ENCODE assay signal across 10 mouse cellular contexts in genomic region chr11:51638497-51638896, GRCm38 (mm10). TPM values are rescaled to one million over a fixed set of nuclear protein-coding genes. Genes with fewer than 3 reads are reported as not detected.
DNase-seq lines count a peak whose midpoint lies in the region; ATAC-seq and TF ChIP-seq lines count a peak whose summit lies in the region.
"Had no signal": no experiment of that assay in that cellular context is flagged by ENCODE, and none has a peak within 500 bp of the region (broad histone marks: within the 10 kb centered on the region; RNA-seq: fewer than 3 reads in every experiment).

No protein-coding gene starts in this region.

- DNase-seq in heart, adult 8-10 months (ENCODE audit: low spot score): no peak
- DNase-seq in lung, postnatal 0 days (ENCODE audit: low spot score): no peak
- DNase-seq in lung, adult 2 months: no peak
- peak; percentile 40 for DNase-seq in naive thymus-derived CD4-positive, alpha-beta T cell, adult 2 months (ENCODE audit: low read depth)
- DNase-seq in left cerebral cortex, postnatal 25 days (ENCODE audit: low spot score in 2 of 2): no peak
- no peak for DNase-seq in layer of hippocampus, postnatal 25 days (ENCODE audit: extremely low spot score in 1 of 2, low spot score in 1 of 2)
- DNase-seq: kidney, adult 18-20 months had no signal

- peaks cover 2% of the 10 kb centered on the region; the same call in 1 of the 2 replicates for H3K27me3 ChIP-seq in heart, embryonic 11.5 days (ENCODE audit: control insufficient read depth, insufficient read depth, low read length)
- no peaks in the 10 kb centered on the region for H3K27me3 ChIP-seq in lung, postnatal 0 days (replicated peaks; ENCODE audit: insufficient read depth, low read length)
- H3K27me3 ChIP-seq in embryonic facial prominence, embryonic 15.5 days: no peaks in the 10 kb centered on the region

- intact Hi-C loops in left cerebral cortex, postnatal 25 days (cut with DNase I): no loop called here

- peak overlapping the region; percentile 53; the same call in 1 of the 2 replicates for H3K4me2 ChIP-seq in heart, embryonic 11.5 days
- no peak overlapping the region; the same call in 1 of the 2 replicates for H3K4me2 ChIP-seq in lung, postnatal 0 days (replicated peaks; ENCODE audit: low read depth, low read length)
- peak overlapping the region; percentile 33; the same call in 1 of the 2 replicates for H3K4me2 ChIP-seq in embryonic facial prominence, embryonic 15.5 days (replicated peaks)

- H3K4me1 ChIP-seq in heart, embryonic 11.5 days (ENCODE audit: control insufficient read depth, insufficient read depth, low read length): peaks cover 12% of the 10 kb centered on the region; the same call in 1 of the 2 replicates
- peaks cover 6% of the 10 kb centered on the region for H3K4me1 ChIP-seq in lung, postnatal 0 days (ENCODE audit: insufficient read depth, low read depth, low read length)
- peaks cover 16% of the 10 kb centered on the region for H3K4me1 ChIP-seq in lung, adult 2 months (ENCODE audit: control insufficient read depth, insufficient read depth, low read length)
- H3K4me1 ChIP-seq in embryonic facial prominence, embryonic 15.5 days: peaks cover 41% of the 10 kb centered on the region

- no peak for TF ChIP-seq POLR2A in lung, adult 2 months (IDR thresholded peaks at IDR 0.05; ENCODE audit: borderline replicate concordance, extremely low read depth, low read depth, low read length)

- peak overlapping the region; percentile 37; the same call in 1 of the 2 replicates for H3K27ac ChIP-seq in heart, embryonic 11.5 days (ENCODE audit: low read depth, low read length)
- H3K27ac ChIP-seq in lung, postnatal 0 days (ENCODE audit: low read length): peak overlapping the region; percentile 51; the same call in 1 of the 2 replicates
- peak overlapping the region; percentile 70 for H3K27ac ChIP-seq in embryonic facial prominence, embryonic 15.5 days (replicated peaks)
- H3K27ac ChIP-seq: midbrain, embryonic 12.5 days had no signal

- no peak overlapping the region for H3K9ac ChIP-seq in heart, embryonic 11.5 days (ENCODE audit: low read depth, low read length)
- no peak overlapping the region for H3K9ac ChIP-seq in lung, postnatal 0 days (replicated peaks; ENCODE audit: low read depth)
- H3K9ac ChIP-seq in embryonic facial prominence, embryonic 15.5 days: no peak overlapping the region
- H3K9ac ChIP-seq: midbrain, embryonic 12.5 days had no signal

- H3K4me3 ChIP-seq in heart, embryonic 11.5 days (ENCODE audit: low read depth, low read length): no peak overlapping the region
- H3K4me3 ChIP-seq in lung, postnatal 0 days (ENCODE audit: low read depth, low read length): no peak overlapping the region
- H3K4me3 ChIP-seq in lung, adult 2 months (replicated peaks; ENCODE audit: extremely low read depth, low read depth, low read length): no peak overlapping the region
- H3K4me3 ChIP-seq in embryonic facial prominence, embryonic 15.5 days (replicated peaks): no peak overlapping the region
- H3K4me3 ChIP-seq: midbrain, embryonic 12.5 days had no signal

- 66% methylated on average over 5 of the region's 5 CpGs for WGBS in heart, embryonic 11.5 days (ENCODE audit: insufficient replicate concordance)
- 55% methylated on average over 5 of the region's 5 CpGs for WGBS in lung, postnatal 0 days
- 50% methylated on average over 5 of the region's 5 CpGs for WGBS in lung, adult 2 months
- WGBS in embryonic facial prominence, embryonic 15.5 days: 58% methylated on average over 5 of the region's 5 CpGs

- no peaks in the 10 kb centered on the region for H3K9me3 ChIP-seq in heart, embryonic 11.5 days (replicated peaks; ENCODE audit: control insufficient read depth, low read length)
- H3K9me3 ChIP-seq in lung, postnatal 0 days (ENCODE audit: low read length): no peaks in the 10 kb centered on the region
- H3K9me3 ChIP-seq in embryonic facial prominence, embryonic 15.5 days (replicated peaks): no peaks in the 10 kb centered on the region
- H3K9me3 ChIP-seq: midbrain, embryonic 12.5 days had no signal

- no peak for TF ChIP-seq CTCF in lung, postnatal 0 days (IDR thresholded peaks at IDR 0.05)
- no peak for TF ChIP-seq CTCF in lung, adult 2 months (IDR thresholded peaks at IDR 0.05; ENCODE audit: insufficient read depth, low read length)

- ATAC-seq in heart, embryonic 11.5 days (replicated peaks; ENCODE audit: insufficient number of reproducible peaks, low FRiP score, low TSS enrichment): no peak
- ATAC-seq in lung, postnatal 0 days: no peak
- no peak for ATAC-seq in embryonic facial prominence, embryonic 15.5 days (ENCODE audit: insufficient number of reproducible peaks, low FRiP score, low TSS enrichment, low read depth)

- H3K36me3 ChIP-seq in heart, embryonic 11.5 days (ENCODE audit: control insufficient read depth, insufficient read depth, low read length): no peaks in the 10 kb centered on the region; the same call in 1 of the 2 replicates
- no peaks in the 10 kb centered on the region for H3K36me3 ChIP-seq in lung, postnatal 0 days (ENCODE audit: insufficient read depth, low read length)
- H3K36me3 ChIP-seq in embryonic facial prominence, embryonic 15.5 days: peaks cover 7% of the 10 kb centered on the region; the same call in 1 of the 2 replicates
- H3K36me3 ChIP-seq: midbrain, embryonic 12.5 days had no signal

- TF ChIP-seq EP300 in lung, postnatal 0 days (IDR thresholded peaks at IDR 0.05): no peak

RNA-seq across cellular contexts. Expression of gene Rmnd5b, which starts 2.8 kb away (rescaled TPM):
- 29.7 and 32.2 TPM in 2 replicates for polyA plus RNA-seq in heart, embryonic 11.5 days (2014; fragmentation: Nextera tagmentation; extraction: Ambion mirVana)
- total RNA-seq in heart, adult 8-10 months (2022): 10 to 100 TPM; 12.6 to 19.1 (median 15.3) TPM
- polyA plus RNA-seq in lung, postnatal 0 days (2015; fragmentation: Nextera tagmentation; extraction: Ambion mirVana): 43.2 and 46.4 TPM in 2 replicates
- 64.9 and 65.8 TPM in 2 replicates for polyA plus RNA-seq in lung, adult 2 months (2012; rRNA removed)
- 53.1 and 55.1 TPM in 2 replicates for polyA plus RNA-seq in embryonic facial prominence, embryonic 15.5 days (2015; fragmentation: Nextera tagmentation; extraction: Ambion mirVana)
- total RNA-seq in left cerebral cortex, postnatal 25 days (2021): 10 to 100 TPM; 55.0 to 60.7 TPM
- 10 to 100 TPM; 62.3 to 65.9 TPM for total RNA-seq in layer of hippocampus, postnatal 25 days (2021)

RNA-seq across cellular contexts. Expression of gene N4bp3, which starts 12.1 kb away (rescaled TPM):
- 4.2 and 6.4 TPM in 2 replicates for polyA plus RNA-seq in heart, embryonic 11.5 days (2014; fragmentation: Nextera tagmentation; extraction: Ambion mirVana)
- 10 to 100 TPM in 3 of 4 experiments, 1 to 10 TPM in 1; 9.2 to 10.8 (median 10.3) TPM for total RNA-seq in heart, adult 8-10 months (2022)
- 43.9 and 44.7 TPM in 2 replicates for polyA plus RNA-seq in lung, postnatal 0 days (2015; fragmentation: Nextera tagmentation; extraction: Ambion mirVana)
- 43.7 and 45.9 TPM in 2 replicates for polyA plus RNA-seq in lung, adult 2 months (2012; rRNA removed)
- 41.0 and 45.4 TPM in 2 replicates for polyA plus RNA-seq in embryonic facial prominence, embryonic 15.5 days (2015; fragmentation: Nextera tagmentation; extraction: Ambion mirVana)
- 10 to 100 TPM in 1 of 2 experiments, 1 to 10 TPM in 1; 10.0 to 10.8 TPM for total RNA-seq in left cerebral cortex, postnatal 25 days (2021)
- 10 to 100 TPM; 12.1 to 12.4 TPM for total RNA-seq in layer of hippocampus, postnatal 25 days (2021)

RNA-seq across cellular contexts. Expression of gene D930048N14Rik, which starts 12.3 kb away (rescaled TPM):
- polyA plus RNA-seq in heart, embryonic 11.5 days (2014; fragmentation: Nextera tagmentation; extraction: Ambion mirVana): 0.59 and 0.97 TPM in 2 replicates
- 1 to 10 TPM in 1 of 4 experiments, under 1 TPM in 3; 0.22 to 1.0 (median 0.63) TPM for total RNA-seq in heart, adult 8-10 months (2022)
- 2.5 and 3.1 TPM in 2 replicates for polyA plus RNA-seq in lung, postnatal 0 days (2015; fragmentation: Nextera tagmentation; extraction: Ambion mirVana)
- polyA plus RNA-seq in lung, adult 2 months (2012; rRNA removed): 9.1 and 13.2 TPM in 2 replicates
- 4.5 and 5.2 TPM in 2 replicates for polyA plus RNA-seq in embryonic facial prominence, embryonic 15.5 days (2015; fragmentation: Nextera tagmentation; extraction: Ambion mirVana)
- total RNA-seq in left cerebral cortex, postnatal 25 days (2021): 1 to 10 TPM; 1.1 to 1.7 TPM
- 1 to 10 TPM; 1.2 to 1.3 TPM for total RNA-seq in layer of hippocampus, postnatal 25 days (2021)

RNA-seq across cellular contexts. Expression of gene Nhp2, which starts 19.0 kb away (rescaled TPM):
- polyA plus RNA-seq in heart, embryonic 11.5 days (2014; fragmentation: Nextera tagmentation; extraction: Ambion mirVana): 114 and 131 TPM in 2 replicates
- 10 to 100 TPM; 18.4 to 23.7 (median 21.4) TPM for total RNA-seq in heart, adult 8-10 months (2022)
- polyA plus RNA-seq in lung, postnatal 0 days (2015; fragmentation: Nextera tagmentation; extraction: Ambion mirVana): 60.1 and 67.2 TPM in 2 replicates
- 22.6 and 33.3 TPM in 2 replicates for polyA plus RNA-seq in lung, adult 2 months (2012; rRNA removed)
- 138 and 147 TPM in 2 replicates for polyA plus RNA-seq in embryonic facial prominence, embryonic 15.5 days (2015; fragmentation: Nextera tagmentation; extraction: Ambion mirVana)
- 10 to 100 TPM; 39.3 to 47.6 TPM for total RNA-seq in left cerebral cortex, postnatal 25 days (2021)
- 10 to 100 TPM; 46.7 to 48.7 TPM for total RNA-seq in layer of hippocampus, postnatal 25 days (2021)

RNA-seq across cellular contexts. Expression of gene Hnrnpab, which starts 31.9 kb away (rescaled TPM):
- polyA plus RNA-seq in heart, embryonic 11.5 days (2014; fragmentation: Nextera tagmentation; extraction: Ambion mirVana): 362 and 384 TPM in 2 replicates
- 100 to 1,000 TPM; 119 to 149 (median 133) TPM for total RNA-seq in heart, adult 8-10 months (2022)
- polyA plus RNA-seq in lung, postnatal 0 days (2015; fragmentation: Nextera tagmentation; extraction: Ambion mirVana): 152 and 167 TPM in 2 replicates
- polyA plus RNA-seq in lung, adult 2 months (2012; rRNA removed): 174 and 289 TPM in 2 replicates
- 380 and 381 TPM in 2 replicates for polyA plus RNA-seq in embryonic facial prominence, embryonic 15.5 days (2015; fragmentation: Nextera tagmentation; extraction: Ambion mirVana)
- total RNA-seq in left cerebral cortex, postnatal 25 days (2021): 100 to 1,000 TPM; 116 to 129 TPM
- 100 to 1,000 TPM; 154 to 161 TPM for total RNA-seq in layer of hippocampus, postnatal 25 days (2021)
